Mouse (Mus musculus): ENCODE data around the gene Park7.

Gene Park7

DNA sequence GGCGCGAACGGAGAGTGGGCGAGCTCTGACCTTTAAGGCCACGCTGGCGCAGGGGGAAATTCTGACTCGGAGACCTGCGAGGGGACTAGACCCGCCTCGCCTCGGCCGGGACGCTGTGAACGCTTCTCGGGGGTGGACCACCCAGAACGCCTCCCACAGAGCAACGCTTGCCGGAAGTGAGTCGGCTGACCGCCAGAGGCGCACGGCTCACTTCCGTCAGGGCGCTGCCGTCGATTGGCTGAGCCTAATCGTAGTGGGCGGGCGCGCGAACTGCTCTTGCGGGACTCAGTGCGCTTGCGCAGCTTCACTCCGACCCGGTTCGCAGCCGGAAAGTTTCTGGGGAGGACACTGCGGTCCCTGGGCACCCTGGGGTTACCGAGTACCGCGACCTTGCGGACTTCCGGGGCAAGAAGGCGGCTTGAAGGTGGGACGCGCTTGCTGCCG is at the start of gene Park7, which contains the start of gene Tnfrsf9:
Park7 (minus strand) TSS at position 148 of the 444 bp plus-strand sequence.
Tnfrsf9 (plus strand) TSS at position 273 of the 444 bp plus-strand sequence.
- DNase-seq (ENCODE audit: low spot score) = peak; percentile 99

DNA sequence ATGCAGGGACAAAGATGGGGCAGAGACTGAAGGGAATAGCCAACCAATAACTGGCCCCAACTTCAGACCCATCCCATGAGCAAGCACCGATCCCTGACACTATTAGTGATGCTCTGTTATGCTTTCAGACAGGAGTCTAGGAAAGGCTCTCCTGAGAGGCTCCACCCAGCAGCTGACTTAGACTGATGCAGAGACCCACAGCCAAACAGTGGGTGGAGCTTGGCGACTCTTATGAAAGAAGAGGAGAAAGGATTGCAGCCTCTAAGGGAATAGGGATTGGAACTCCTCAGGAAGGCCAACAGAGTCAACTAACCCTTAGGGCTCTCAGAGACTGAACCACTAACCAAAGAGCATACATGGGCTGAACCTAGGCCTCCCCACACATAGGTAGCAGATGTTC is 49.5 kb upstream of the Park7 start:
- no peak for DNase-seq (ENCODE audit: low spot score)

DNA sequence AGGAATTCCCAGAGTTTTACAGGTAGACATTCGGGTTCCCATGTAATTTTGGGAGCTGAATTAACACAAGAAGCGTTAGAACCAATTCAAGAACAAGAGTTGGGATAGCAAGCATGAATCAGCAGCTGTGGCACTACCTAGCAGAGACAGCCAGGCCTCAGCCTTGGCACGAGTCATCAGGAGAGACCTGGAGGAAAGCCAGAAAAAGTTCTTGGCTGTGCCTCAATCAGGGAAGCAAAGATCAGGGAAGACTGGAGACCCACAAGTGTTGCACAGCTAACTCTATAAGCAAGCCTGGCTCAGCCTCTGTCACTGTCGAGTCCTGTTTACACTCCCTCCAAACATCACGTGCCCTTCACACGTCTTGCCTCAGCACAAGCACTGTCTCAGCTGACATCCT is 48.0 kb upstream of the Park7 start:
- DNase-seq (ENCODE audit: low spot score) = no peak

DNA sequence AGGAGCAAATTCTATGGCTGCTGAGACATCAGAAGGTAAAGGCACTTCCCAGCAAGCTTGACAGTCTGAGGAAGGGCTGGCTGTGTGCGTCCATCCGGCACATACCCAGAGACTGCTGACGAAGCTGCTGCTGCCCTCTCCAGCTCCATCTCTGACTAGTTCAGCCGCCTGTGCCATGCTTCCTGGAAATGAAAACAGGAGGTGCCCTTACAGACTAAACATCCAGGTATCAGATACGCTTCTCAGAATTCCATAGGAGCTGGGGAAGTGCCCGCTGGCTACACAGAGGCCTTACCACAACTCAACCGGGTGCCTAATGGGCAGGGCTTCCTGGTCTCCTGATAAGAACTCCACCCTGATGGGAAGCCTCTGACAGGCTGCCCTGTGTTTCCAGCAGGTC is 44.3 kb upstream of the Park7 start:
- DNase-seq (ENCODE audit: low spot score) = no peak

DNA sequence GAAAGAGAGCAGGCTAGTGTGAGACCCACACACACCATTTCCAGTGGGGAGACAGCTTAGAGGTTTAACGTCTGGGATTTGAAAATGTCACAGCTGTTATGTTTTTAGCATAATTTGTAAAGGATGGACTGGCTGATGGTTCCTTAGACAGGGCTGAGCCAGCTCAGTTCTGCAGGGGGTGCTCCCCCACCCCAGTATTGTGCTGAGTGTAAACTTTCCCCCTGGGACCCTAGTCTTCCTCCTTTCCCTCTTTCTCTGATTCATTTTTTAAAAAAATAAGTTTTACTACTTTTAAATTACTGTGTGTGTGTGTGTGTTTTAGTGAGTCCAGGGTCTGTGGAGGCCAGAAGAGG is 42.8 kb upstream of the Park7 start:
- no peak for DNase-seq (ENCODE audit: low spot score)

DNA sequence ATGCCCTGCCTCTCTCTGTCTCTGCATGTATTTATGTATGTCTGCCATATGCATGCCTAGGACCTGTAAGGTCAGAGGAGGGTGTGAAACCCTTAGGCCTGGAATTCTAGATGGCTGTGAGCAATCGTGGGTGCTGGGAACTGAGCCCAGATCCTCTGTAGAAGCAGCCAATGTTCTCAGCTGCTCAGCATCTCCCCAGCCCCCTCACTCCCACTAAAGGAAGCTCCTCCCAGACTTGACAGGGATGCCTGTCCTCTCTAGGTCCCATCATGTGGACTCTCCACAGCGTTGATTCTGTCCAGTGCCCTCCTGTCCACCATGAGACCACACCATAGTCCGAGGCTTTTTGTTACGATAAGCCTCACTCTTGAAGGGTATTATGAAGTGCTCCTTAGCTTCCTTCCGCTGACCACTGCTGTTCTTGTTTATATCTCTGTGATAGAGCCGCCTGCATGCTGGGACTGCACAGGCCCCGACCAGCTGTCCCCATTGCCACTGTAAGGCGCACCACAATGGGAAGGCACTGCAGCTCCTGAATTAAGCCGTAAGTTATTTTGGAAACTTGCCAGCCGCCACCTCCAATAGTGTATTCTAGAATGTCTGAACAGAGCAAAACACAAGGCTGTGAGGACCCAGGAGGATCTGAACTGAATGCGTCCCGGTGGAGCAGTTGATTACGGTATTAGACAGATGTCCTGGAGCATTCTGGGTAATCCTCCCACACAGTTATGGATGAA is 42.3 kb upstream of the Park7 start:
- no peak for DNase-seq (ENCODE audit: low spot score)

DNA sequence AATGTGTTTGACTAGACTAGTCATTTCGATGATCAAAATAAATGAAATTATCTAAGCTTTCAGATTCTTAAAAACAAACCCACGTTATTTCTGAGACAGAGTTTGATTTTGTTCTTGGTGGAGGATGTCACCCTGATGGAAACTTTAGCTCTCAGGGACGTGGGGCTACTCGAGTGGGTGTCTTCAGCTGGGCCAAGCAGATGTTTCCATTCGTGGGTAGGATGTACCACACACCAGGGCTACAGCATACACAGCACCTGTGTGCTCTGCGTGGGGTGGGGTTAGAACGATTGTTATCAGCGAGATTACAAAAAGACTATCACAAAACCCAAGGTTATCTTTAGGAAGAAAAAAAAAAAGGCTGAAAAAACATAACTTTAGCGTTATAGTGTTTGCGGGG is 36.7 kb upstream of the Park7 start:
- no peak for DNase-seq (ENCODE audit: low spot score)

DNA sequence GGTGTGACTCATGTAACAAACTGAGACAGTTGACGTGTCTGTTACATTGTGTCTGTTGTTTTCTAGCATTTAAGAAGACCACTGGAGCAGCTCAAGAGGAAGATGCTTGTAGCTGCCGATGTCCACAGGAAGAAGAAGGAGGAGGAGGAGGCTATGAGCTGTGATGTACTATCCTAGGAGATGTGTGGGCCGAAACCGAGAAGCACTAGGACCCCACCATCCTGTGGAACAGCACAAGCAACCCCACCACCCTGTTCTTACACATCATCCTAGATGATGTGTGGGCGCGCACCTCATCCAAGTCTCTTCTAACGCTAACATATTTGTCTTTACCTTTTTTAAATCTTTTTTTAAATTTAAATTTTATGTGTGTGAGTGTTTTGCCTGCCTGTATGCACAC is 30.5 kb upstream of the Park7 start:
- no peak for DNase-seq (ENCODE audit: low spot score)

DNA sequence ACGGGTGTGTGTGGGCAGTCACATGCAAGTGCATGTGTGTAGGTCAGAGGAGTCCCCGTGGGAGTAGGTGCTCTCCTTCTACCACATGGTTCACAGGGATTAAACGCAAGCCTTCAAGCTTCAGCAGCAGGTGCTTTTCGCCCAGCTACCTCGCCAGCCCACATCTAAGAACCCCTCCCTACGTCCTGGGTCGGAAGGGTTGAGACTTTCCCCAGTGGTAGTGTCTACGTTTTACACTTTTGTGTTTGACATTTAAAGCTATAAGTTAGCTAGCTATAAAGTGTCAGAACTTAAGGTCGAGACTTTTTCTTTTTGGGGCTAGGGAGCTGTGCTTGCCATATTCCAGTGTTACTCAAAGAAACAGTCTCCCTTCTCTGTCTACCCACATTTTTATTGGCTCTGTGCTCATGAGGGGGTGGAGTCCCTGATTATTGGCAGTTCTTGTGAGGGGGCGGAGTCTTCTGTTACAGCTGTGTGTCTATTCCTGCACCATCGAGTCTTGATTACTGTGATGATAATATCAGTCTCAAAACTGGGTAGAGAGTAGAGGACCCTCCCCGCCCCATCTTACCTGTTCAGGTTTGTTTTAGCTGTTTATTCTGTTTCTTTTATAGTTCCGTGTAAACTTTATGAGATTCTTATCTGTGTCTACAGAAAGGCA is 25.9 kb upstream of the Park7 start:
- DNase-seq (ENCODE audit: low spot score) = no peak

DNA sequence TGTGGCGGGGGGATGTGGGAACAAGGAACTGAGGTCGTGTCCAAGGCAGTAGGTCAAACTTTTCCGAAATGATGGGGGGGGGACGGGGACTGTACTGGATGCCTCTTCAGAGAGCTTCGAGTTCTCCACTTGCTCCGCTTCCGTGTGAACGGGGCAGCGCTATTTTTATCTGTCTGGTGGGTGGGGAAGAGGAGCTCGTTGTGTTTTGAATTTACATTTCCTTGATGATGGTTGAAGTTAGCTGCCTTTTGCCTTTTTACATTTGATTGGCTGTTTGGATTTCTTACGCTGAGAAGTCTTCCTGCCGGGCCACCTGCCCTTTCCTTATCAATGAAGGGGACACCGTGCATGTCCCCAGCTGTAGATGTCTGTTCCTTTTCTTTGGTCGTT is 23.8 kb upstream of the Park7 start:
- no peak for DNase-seq (ENCODE audit: low spot score)

DNA sequence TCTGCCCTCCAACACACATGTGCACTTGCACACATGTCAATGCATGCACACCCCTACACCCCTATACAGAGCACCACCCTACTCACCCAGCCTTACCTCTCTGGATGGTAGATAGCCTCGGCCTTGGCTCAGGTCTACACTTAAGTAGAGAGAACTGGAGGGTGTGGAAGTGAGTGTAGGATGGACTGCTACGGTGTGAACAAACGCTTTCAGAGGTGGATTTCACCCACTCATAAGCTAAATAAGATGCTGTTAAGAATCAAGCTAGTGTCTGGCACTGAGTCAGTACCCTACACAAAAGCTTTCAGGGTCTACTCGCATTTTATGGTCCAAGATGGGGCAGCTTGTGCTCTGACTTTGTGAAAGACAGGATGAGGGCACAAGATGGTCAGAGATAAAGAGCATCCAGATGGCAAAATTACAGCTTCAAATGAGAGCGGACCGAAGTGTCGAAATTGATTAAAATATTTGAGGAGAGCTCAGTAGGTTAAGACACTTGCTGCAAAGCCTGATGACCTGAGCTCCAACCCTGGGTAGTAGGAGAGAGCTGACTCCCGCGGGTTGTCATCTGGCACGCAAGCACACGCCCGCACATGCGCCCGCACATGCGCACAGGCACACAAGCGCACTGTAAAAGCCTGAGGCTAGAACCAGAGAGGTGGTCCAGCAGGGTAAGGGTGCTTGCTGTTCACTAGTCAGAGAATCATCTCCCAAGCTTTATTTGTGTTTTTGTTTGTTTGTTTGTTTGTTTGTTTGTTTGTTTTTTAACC is 23.2 kb upstream of the Park7 start:
- no peak for DNase-seq (ENCODE audit: low spot score)

DNA sequence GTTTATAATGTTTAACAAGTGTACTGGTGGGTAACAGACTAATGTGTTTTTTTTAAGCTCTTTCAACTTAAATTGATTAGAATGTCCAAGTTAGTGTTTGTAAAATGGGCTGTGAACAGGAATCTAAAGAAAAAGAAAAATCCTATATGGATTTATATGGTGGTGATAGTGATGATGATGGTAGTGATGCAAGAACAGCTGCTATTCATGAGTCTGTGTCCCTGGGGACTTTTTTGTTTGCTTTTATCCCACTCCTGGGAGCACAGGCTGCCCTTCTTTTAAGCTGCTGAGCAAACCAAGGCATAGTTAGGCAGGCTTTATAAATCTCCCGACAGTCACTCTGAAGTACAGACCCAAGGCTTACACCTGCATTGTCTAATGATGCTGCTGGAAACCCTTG is 19.3 kb upstream of the Park7 start:
- no peak for DNase-seq (ENCODE audit: low spot score)

DNA sequence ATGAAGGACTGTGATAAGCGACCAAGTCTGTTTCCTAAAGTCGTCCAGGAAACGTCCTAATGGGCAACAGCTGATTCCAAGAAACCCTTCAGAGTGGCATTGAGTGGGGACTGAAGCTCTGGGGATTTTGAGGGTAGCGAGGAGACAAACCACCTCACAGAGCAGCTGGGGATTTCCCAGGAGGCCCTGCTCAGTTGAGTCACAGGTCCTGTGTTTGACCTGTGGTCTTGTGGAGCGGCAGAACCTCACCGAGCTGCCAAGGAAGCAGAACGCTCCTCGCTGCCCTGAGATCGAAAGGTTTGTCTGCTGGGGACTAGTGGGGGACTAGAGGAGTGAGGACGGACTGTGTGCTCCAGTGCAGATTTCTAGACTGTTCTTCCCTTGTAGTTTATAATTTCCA is 13.6 kb upstream of the Park7 start:
- no peak for DNase-seq (ENCODE audit: low spot score)

DNA sequence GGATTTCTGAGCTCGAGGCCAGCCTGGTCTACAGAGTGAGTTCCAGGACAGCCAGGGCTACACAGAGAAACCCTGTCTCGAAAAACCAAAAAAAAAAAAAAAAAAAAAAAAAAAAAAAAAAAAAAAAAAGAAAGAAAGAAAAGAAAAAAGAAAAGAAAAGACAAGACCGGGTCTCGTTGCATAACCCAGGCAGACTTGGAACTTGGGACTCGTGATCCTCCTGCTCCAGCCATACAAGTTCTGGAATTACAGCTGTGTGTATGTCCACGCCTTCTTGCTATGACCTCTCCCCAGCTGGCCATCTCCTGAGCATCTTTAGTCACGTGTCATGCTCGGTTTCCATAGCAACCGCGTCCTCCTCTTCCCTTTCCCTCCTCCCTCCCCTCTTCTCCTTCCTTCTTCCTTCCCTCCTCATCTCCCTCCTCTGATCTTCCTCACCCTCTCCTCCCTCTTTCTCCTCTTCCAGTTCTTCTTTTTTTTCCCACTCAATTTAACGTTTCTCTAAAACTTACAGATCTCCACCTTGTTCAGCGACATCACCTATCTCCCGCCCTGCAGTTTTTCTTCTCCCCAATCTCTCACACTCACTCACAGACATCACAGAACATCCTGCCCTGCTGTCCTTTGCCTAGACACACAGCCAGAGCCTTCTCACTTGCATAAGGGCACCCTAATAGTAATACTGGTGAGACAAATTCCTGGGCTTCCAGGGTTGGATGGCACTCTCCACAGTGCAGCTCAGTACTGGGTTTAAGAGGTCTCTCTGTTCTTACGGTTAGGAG is 12.9 kb upstream of the Park7 start:
- DNase-seq (ENCODE audit: low spot score) = peak; percentile 76

DNA sequence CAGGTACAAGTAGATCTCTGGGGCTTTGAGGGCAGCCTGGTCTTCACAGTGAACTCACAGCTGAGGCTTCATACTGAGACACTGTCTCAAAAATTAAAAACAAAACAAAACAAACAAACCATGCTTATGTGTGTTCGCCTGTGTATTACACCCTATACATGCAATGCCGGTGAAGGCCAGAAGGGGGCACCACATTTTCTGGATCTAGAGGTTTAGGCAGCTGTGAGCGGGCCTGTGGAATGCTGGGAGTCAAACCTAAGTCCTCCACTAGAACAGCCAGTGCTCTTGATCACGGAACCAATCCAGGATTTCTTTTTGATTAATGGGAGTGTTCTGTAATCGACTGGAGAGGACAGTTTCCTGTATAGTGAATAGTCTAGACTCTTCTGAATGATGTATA is 11.7 kb upstream of the Park7 start:
- peak; percentile 32 for DNase-seq (ENCODE audit: low spot score)

DNA sequence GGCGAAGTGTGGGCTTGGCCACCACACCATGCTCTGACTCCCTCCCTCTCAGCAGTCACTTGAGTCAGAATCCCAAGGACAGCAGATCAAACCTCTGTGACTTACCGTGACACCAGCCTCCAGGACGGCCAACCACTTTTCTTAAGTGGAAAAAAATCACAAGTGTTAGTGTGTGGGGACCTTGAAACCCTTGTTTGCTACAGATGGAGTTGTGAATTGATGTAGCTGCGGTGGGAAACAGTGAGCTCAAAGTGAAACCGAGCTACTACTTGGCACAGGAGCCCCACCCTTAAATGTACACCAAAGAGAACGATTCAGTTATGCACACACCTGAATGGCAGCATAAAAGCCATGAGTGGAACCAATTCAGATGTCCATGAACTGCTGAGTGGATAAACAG is 10.7 kb upstream of the Park7 start:
- DNase-seq (ENCODE audit: low spot score) = no peak

DNA sequence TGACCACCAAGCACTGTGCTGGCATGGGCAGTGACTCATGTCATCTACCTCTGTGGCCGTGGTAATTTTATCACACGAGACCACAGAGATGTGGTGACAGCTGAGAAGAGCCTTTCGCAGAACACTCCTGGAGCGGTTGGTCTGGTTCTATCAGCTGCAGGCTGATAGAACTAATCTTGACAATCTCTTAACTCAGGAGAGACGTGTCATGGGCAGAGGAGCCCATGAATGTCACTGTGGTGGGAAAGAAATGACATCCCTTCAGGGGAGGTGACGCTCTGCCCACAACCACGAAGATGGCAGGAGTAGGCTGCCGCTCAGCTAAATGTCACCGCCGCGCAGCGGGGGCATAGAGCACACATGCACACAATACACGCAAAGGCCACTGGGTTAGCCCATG is 10.1 kb upstream of the Park7 start:
- no peak for DNase-seq (ENCODE audit: low spot score)

DNA sequence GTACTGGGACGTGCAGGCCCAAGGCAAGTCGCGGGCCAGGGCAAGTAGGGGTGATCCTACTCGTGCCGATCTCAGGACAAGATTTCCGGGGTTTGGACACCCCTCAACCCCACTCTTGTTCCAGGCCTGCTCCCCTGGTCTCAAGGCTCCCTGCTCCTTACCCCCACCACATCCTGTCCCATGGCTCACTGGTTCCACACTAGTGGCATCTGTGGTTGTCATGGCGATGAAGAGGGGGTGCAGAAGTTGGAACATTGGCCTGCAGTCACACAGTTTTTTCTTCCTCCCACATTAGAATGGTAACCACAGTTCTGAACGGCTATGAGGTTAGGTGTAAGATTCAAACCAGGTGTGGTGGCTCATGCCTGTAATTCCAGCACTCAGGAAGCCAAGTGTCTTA is 7.0 kb upstream of the Park7 start:
- DNase-seq (ENCODE audit: low spot score) = no peak

DNA sequence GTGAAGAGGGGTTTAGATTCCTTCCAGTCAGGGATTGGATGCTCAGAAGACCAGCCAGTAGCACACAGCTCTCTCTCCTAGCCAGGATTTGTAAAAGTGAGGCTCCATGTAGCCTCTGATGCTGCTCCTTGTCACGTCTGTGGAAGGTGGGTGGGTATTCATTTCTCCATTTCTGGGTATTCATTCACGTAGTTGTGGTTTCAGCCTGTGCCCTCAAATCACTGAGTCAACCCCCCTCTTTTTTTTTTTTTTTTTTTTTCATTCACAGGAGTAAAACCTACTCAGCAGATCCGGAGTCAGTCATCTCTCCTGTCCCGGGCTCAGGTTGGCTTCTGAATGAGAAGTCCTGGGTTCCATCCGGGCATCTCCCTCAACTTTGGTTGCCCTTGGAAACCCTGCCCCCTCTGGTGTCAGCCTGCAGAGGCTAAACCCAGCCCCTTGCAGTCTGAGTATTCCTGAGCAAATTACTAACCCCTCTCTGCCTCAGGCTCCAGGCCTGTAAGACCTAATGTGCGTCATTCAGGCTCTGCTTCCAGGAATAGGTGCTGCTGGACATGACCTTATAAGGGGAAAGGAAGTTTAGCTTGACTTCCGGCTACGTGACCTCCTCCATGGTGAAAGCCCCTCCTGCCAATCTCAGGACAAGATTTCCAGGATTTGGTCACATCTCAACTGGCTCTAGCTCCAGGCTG is 3.2 kb upstream of the Park7 start:
- DNase-seq (ENCODE audit: low spot score) = no peak

DNA sequence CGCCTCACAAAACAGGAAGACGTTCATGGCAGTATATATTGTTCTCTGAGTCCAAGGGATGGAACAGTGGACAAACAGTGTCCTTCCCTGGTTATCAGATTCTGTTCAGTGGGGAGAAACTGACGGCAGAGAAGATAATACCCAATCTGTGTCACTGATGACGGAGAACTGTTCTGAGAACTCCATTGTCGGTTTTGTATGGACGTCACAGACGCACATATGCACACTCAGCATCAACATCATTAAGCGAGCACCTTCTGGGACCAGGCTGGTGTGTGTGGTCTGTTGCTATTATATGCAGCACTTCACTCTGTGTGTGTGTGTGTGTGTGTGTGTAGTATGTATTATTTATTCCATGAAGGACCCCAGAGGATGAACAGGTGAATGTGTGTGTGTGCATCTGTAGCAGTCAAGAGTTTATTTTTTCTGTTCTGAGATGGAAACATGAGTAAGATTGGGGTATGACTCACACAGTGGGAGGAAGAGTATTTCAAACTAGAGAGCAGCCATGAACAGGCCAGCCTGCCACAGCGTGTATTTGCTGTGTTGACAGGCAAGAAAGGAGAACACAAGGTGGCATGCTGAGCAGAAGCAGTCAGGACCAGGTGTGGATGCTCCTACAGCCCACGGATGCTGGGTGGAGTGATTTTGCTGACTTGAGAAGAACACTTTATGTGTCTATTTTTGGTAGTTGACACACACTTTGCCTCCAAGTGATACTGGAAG is 1.1 kb upstream of the Park7 start:
- no peak for DNase-seq (ENCODE audit: low spot score)

DNA sequence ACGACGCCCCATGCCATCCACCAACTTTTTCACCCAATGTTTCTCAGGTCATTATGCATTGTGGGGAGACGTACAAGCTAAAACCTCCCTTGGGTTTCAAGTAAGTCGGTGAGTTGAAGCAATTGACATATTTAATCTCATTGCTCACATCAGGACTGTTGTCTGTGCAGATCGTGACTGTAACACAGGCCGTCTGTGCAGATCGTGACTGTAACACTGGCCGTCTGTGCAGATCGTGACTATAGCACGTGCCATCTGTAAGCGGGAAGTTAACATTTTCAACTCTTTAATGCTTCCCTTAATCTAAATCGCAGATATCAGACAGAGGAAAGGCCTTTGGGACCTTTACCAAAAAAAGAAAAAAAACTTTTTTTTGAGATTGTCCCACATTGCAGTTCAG is 494 bp downstream of the Park7 start:
- peak; percentile 56 for DNase-seq (ENCODE audit: low spot score)
